Mouse (Mus musculus): Measurements from ENCODE around the gene Trim63.

- no peak for TF ChIP-seq CTCF (IDR thresholded peaks at IDR 0.05; ENCODE audit: extremely low read depth, insufficient read length, insufficient replicate concordance, low read depth, low read length)
- no peak for TF ChIP-seq POLR2A (IDR thresholded peaks at IDR 0.05; ENCODE audit: low read depth, low read length)
Measured at GRCm38 (mm10) chr4:134330281-134330680, 15.4 kb downstream of the Trim63 start.

All from small intestine, adult 2 months (tissue).